10 mouse cellular contexts compared by ENCODE assay signal in genomic region chrX:78539734-78540133, GRCm38 (mm10). TPM values are rescaled to one million over a fixed set of nuclear protein-coding genes. Genes with fewer than 3 reads are reported as not detected.
DNase-seq lines count a peak whose midpoint lies in the region; ATAC-seq and TF ChIP-seq lines count a peak whose summit lies in the region.
"Had no signal": no experiment of that assay in that cellular context is flagged by ENCODE, and none has a peak within 500 bp of the region (broad histone marks: within the 10 kb centered on the region; RNA-seq: fewer than 3 reads in every experiment).

No protein-coding gene starts in this region.

- no peaks in the 10 kb centered on the region for H3K36me3 ChIP-seq in liver, embryonic 14.5 days (replicated peaks; ENCODE audit: control insufficient read depth, insufficient read depth, low read depth)
- H3K36me3 ChIP-seq in liver, embryonic 11.5 days (ENCODE audit: control insufficient read depth, insufficient read depth, low read length), result no peaks in the 10 kb centered on the region
- no peaks in the 10 kb centered on the region for H3K36me3 ChIP-seq in E14TG2a.4 (ENCODE audit: insufficient read depth, low read length)
- H3K36me3 ChIP-seq in forebrain, embryonic 11.5 days (ENCODE audit: control insufficient read depth, insufficient read depth, low read length), result no peaks in the 10 kb centered on the region
- H3K36me3 ChIP-seq: embryonic facial prominence, embryonic 12.5 days had no signal

- H3K4me1 ChIP-seq in liver, embryonic 14.5 days (replicated peaks; ENCODE audit: control insufficient read depth in 2 of 2, insufficient read depth in 2 of 2, low read length in 1 of 2), result no peaks in the 10 kb centered on the region
- no peaks in the 10 kb centered on the region for H3K4me1 ChIP-seq in liver, embryonic 11.5 days (replicated peaks; ENCODE audit: control insufficient read depth, insufficient read depth, low read length)
- no peaks in the 10 kb centered on the region for H3K4me1 ChIP-seq in E14TG2a.4 (replicated peaks; ENCODE audit: low read depth, low read length)
- no peaks in the 10 kb centered on the region for H3K4me1 ChIP-seq in forebrain, embryonic 11.5 days (replicated peaks; ENCODE audit: control insufficient read depth, insufficient read depth, low read length)
- H3K4me1 ChIP-seq: embryonic facial prominence, embryonic 12.5 days had no signal

- TF ChIP-seq EP300 in liver, embryonic 14.5 days (IDR thresholded peaks at IDR 0.05; ENCODE audit: low read depth), result no peak

- no peaks in the 10 kb centered on the region for H3K9me3 ChIP-seq in liver, embryonic 14.5 days (ENCODE audit: control insufficient read depth, low read length)
- H3K9me3 ChIP-seq in liver, embryonic 11.5 days (ENCODE audit: control insufficient read depth, low read length), result no peaks in the 10 kb centered on the region
- H3K9me3 ChIP-seq in E14TG2a.4 (ENCODE audit: low read length), result no peaks in the 10 kb centered on the region
- H3K9me3 ChIP-seq in forebrain, embryonic 11.5 days (ENCODE audit: control insufficient read depth, low read length), result no peaks in the 10 kb centered on the region
- H3K9me3 ChIP-seq: embryonic facial prominence, embryonic 12.5 days had no signal

- no peak overlapping the region for H3K4me3 ChIP-seq in liver, embryonic 14.5 days (ENCODE audit: insufficient read depth in 1 of 2, low read depth in 2 of 2, low read length in 2 of 2)
- H3K4me3 ChIP-seq in liver, embryonic 11.5 days (ENCODE audit: low read depth, low read length), result no peak overlapping the region
- no peak overlapping the region for H3K4me3 ChIP-seq in E14TG2a.4 (replicated peaks; ENCODE audit: low read length)
- H3K4me3 ChIP-seq in forebrain, embryonic 11.5 days (ENCODE audit: low read depth, low read length), result no peak overlapping the region
- H3K4me3 ChIP-seq: embryonic facial prominence, embryonic 12.5 days had no signal

- TF ChIP-seq CTCF in liver, embryonic 14.5 days (IDR thresholded peaks at IDR 0.05; ENCODE audit: low read depth), result peak; percentile 39; the same call in 1 of the 2 replicates
- peak; percentile 43 for TF ChIP-seq CTCF in E14TG2a.4 (conservative IDR thresholded peaks at IDR 0.05; ENCODE audit: low read length)
- TF ChIP-seq CTCF in brain, embryonic 14.5 days (IDR thresholded peaks at IDR 0.05; ENCODE audit: borderline replicate concordance, extremely low read depth, insufficient read depth, insufficient read length), result peak; percentile 16; the same call in 1 of the 2 replicates

- peak in 1 of 3 experiments; percentile 1 for DNase-seq in liver, embryonic 14.5 days (ENCODE audit: low read depth in 3 of 3, low spot score in 3 of 3)
- DNase-seq in liver, embryonic 11.5 days (ENCODE audit: low spot score), result no peak
- DNase-seq in brain, embryonic 14.5 days (ENCODE audit: low read depth), result no peak
- DNase-seq in thymus, postnatal 0 days (ENCODE audit: low spot score), result peak; percentile 6
- DNase-seq in forebrain, embryonic 11.5 days (ENCODE audit: low spot score), result no peak
- DNase-seq: cerebellum, adult 11 months; kidney, postnatal 14 days had no signal

- no peak for TF ChIP-seq POLR2A in brain, embryonic 14.5 days (IDR thresholded peaks at IDR 0.05; ENCODE audit: borderline replicate concordance, extremely low read depth, insufficient read depth, insufficient read length, poor library complexity, severe bottlenecking)

- no peak for ATAC-seq in liver, embryonic 14.5 days (ENCODE audit: insufficient read depth)
- ATAC-seq in liver, embryonic 11.5 days (replicated peaks; ENCODE audit: low FRiP score), result no peak
- no peak for ATAC-seq in erythroid progenitor cell, adult 5-6 weeks (replicated peaks; ENCODE audit: low FRiP score, poor library complexity, severe bottlenecking)
- no peak for ATAC-seq in forebrain, embryonic 11.5 days (replicated peaks; ENCODE audit: low FRiP score)

- H3K9ac ChIP-seq in liver, embryonic 14.5 days (replicated peaks), result no peak overlapping the region
- H3K9ac ChIP-seq in liver, embryonic 11.5 days (ENCODE audit: low read depth, low read length), result no peak overlapping the region
- no peak overlapping the region for H3K9ac ChIP-seq in forebrain, embryonic 11.5 days (ENCODE audit: low read length)
- H3K9ac ChIP-seq: embryonic facial prominence, embryonic 12.5 days had no signal

- no peak overlapping the region for H3K27ac ChIP-seq in liver, embryonic 14.5 days
- no peak overlapping the region for H3K27ac ChIP-seq in liver, embryonic 11.5 days (ENCODE audit: low read depth, low read length)
- no peak overlapping the region for H3K27ac ChIP-seq in forebrain, embryonic 11.5 days (ENCODE audit: low read depth, low read length)
- H3K27ac ChIP-seq: embryonic facial prominence, embryonic 12.5 days had no signal

- no peak overlapping the region for H3K4me2 ChIP-seq in liver, embryonic 14.5 days (ENCODE audit: low read depth)
- no peak overlapping the region for H3K4me2 ChIP-seq in liver, embryonic 11.5 days
- H3K4me2 ChIP-seq in forebrain, embryonic 11.5 days (ENCODE audit: low read depth, low read length, severe bottlenecking), result no peak overlapping the region
- H3K4me2 ChIP-seq: embryonic facial prominence, embryonic 12.5 days had no signal

- H3K27me3 ChIP-seq in liver, embryonic 14.5 days (ENCODE audit: control insufficient read depth, insufficient read depth, low read length), result no peaks in the 10 kb centered on the region
- H3K27me3 ChIP-seq in liver, embryonic 11.5 days (replicated peaks; ENCODE audit: control insufficient read depth, insufficient read depth, low read length), result no peaks in the 10 kb centered on the region
- no peaks in the 10 kb centered on the region for H3K27me3 ChIP-seq in E14TG2a.4 (ENCODE audit: insufficient read depth, low read length)
- no peaks in the 10 kb centered on the region for H3K27me3 ChIP-seq in forebrain, embryonic 11.5 days (ENCODE audit: control insufficient read depth, insufficient read depth, low read length)
- H3K27me3 ChIP-seq: embryonic facial prominence, embryonic 12.5 days had no signal

RNA-seq across cellular contexts. Expression of gene Prrg1, which starts 44.0 kb away (rescaled TPM):
- 1.2 and 1.6 TPM in 2 replicates for polyA plus RNA-seq in liver, embryonic 14.5 days (2012; rRNA removed)
- 2.0 and 2.1 TPM in 2 replicates for polyA plus RNA-seq in liver, embryonic 14.5 days (2014; fragmentation: Nextera tagmentation; extraction: Ambion mirVana)
- polyA plus RNA-seq in liver, embryonic 11.5 days (2014; fragmentation: Nextera tagmentation; extraction: Ambion mirVana), result 5.1 and 5.7 TPM in 2 replicates
- 4.2 and 4.3 TPM in 2 replicates for polyA plus RNA-seq in brain, embryonic 14.5 days (2012; rRNA removed)
- 8.3 and 8.6 TPM in 2 replicates for polyA plus RNA-seq in thymus, postnatal 0 days (2015; fragmentation: Nextera tagmentation; extraction: Ambion mirVana)
- 1.4 and 2.5 TPM in 2 replicates for total RNA-seq in erythroid progenitor cell, adult 5-6 weeks (2015; ENCODE audit: low replicate concordance)
- 1.7 and 2.2 TPM in 2 replicates for total RNA-seq in erythroid progenitor cell, adult 5-6 weeks (2017; ENCODE audit: low replicate concordance)
- polyA plus RNA-seq in forebrain, embryonic 11.5 days (2014; fragmentation: Nextera tagmentation; extraction: Ambion mirVana), result 8.0 and 8.6 TPM in 2 replicates
